Mouse (Mus musculus): ENCODE data around the gene Farp1.

The Farp1 gene

DNA sequence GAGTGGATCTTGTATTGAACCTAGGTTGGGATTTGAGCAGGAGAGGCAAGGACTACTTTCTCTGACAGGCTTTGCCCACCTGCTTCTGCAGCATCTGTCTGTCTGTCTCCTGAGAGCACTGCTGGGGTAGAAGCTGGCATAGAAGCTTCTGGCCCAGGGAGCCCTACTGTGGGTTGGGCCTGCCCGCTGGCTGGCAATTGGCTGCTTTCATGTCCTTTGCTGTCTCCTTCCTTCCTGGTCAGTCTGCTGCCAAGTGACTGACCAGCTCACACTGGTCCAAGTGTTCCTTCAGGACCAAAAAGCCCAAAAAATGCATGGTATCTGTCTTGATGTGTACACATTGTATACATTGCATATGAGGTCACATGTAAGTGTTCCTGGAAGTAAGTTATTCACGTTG lies 228.9 kb downstream of the Farp1 start:
- no peak for DNase-seq (ENCODE audit: low spot score)

DNA sequence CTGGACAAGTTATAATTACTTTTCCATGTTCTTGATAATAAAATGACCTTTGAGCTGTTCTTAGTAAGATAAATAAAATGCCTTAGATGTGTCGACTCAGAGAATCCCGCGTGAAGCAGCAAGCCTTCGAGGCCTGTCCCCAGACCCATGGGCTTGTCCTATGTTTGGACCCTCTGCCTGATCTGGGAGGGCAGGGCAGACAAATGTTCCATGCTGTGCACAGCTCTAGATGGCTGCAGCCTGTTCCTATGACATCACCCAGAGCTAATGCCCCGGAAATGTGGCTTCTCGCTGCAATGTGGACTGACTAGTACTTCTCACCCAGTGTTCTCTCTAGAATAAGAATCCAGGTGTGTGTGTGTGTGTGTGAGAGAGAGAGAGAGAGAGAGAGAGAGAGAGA lies 229.5 kb downstream of the Farp1 start:
- no peak for DNase-seq (ENCODE audit: low spot score)

DNA sequence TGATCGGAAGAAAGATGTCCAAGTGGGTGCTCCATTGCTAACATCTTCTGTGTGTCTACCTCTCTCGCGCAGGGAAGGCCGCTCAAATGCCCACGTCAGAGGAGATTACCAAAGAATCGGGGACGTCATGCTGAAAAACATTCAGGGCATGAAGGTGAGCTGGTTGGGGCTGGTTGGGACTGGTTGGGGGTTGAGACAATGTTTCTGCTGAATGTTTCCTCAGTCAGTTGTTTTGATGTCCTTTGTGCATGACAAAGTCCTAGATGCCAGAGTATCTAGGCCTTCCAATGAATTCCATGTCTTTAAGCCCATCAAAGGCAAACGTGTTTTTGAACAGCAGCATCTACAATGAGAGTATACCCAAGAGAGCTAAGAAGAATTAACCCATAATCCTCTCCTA lies 232.8 kb downstream of the Farp1 start:
- no peak for DNase-seq (ENCODE audit: low spot score)

DNA sequence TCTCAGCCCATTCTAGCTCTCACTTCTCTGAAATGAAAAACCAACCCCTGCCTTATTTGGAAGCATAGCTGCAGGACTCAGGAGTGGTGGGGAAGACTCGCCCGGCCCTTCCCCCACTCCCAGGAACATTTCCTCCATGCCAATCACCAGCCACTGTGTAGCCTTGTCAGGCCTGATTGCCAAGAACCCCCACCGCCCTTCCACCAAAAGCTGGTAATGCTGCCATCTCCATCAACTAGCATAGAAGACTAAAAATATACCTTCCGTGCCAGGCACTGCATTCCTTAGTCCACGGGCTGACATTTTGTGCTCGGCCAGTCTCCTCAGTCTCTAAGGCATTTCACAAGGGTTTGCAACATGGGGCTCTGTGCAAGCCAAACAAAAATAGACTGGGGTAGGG lies 235.5 kb downstream of the Farp1 start:
- DNase-seq (ENCODE audit: low spot score) = no peak

DNA sequence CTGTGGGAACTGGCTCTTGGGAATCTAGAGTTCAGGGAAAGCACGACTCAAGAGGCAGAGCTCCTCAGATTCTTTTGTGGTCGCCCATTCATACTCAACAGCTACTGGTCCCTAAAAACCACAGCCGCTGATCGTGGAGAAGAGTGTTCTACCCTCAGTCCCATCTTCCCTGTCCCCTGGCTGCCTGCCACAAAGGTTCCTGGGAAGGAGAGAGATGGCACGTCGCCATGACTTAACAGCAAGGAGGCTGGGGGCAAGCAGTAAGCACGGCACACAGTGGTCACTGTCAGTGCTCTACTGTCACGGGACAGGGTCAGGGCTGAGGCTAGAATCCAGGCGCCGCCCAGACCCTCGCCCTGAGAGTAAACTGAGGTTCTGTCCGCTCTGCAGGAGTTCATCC lies 240.0 kb downstream of the Farp1 start:
- DNase-seq (ENCODE audit: low spot score) = no peak

DNA sequence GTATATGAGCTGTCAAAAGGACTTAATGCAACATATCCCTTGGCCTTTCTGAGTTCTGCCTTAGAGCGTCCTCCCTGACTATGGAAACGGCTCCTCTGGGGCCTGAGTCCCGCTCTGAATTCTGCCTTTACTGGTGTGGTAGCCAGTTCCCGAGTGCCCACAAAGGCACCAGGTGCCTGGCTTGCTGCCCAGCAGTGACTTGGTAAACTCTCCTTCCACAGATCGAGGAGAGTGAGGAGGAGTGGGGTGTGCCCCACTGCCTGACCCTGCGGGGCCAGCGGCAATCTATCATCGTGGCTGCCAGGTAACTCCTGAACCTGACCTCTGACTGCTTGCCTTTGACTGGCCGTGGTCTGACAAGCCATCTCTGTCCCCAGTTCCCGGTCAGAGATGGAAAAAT lies 241.0 kb downstream of the Farp1 start:
- no peak for DNase-seq (ENCODE audit: low spot score)

DNA sequence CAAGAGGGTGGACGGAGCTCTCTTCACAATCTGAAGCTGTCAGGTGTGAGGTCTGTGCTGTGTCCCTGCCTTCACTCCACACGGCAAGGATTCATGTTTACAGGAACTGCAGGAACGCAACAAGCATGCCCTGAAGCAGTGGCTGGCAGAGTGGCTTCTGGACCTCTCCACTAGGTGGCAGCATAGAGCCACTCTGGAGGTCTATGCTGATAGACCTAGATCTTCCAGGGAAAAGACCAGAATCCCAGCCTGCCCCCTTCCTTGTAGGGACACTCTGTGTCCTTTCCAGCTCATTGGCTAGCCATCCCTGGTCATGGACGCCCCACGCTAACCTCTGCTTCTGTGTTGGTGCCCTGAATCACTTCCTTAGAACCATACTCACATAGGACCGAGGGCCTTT lies 244.1 kb downstream of the Farp1 start:
- DNase-seq (ENCODE audit: low spot score) = peak; percentile 56

DNA sequence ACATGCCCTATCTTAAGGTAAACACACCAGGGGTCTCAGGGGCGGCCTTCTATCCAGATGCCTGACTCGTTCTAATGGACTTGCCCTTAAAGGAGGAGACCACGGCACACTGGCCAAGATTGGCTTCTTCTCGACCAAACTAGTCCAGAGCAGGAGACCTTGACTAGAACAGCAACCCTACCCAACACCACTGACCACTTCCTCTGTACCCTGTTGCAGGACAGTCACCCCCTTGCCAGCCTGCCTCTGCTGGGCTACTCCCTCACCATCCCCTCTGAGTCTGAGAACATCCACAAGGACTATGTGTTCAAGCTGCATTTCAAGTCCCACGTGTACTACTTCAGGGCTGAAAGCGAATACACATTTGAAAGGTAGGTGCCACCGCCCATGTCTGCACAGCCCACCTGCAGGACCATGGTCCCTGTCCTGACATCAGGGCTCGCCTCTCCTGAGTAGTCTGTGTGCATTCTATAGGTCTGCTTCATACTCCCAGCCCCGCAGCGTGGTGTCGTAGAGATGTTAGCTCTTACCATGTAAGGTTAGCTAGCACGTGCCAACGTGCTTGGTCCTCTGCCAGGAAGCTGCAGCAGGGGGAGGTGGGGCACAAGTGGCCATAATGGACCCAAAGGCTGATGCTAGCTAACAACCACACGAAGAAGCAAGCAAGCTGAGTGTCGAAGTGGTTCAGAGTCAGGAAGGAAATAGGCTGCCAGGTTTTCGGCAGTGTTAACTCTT lies 245.8 kb downstream of the Farp1 start:
- DNase-seq (ENCODE audit: low spot score) = no peak

DNA sequence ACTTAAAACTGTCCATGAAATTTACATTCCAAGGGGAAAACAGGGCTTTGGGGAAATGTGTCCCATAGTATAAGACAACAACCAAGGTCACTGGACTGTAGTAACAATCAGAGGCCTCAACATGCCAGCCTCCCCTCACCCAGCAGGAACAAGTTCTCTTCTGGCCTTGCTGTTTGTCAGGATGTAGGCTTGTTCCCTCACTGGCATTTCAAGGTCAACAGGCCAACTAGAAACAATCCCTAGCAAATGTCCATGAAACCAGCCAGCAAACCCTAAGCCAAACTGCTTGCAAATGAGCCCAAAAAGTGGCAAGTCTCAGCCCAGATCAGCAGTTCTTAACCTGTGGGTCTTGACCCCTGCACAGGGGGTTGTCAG lies 246.3 kb downstream of the Farp1 start:
- no peak for DNase-seq (ENCODE audit: low spot score)

DNA sequence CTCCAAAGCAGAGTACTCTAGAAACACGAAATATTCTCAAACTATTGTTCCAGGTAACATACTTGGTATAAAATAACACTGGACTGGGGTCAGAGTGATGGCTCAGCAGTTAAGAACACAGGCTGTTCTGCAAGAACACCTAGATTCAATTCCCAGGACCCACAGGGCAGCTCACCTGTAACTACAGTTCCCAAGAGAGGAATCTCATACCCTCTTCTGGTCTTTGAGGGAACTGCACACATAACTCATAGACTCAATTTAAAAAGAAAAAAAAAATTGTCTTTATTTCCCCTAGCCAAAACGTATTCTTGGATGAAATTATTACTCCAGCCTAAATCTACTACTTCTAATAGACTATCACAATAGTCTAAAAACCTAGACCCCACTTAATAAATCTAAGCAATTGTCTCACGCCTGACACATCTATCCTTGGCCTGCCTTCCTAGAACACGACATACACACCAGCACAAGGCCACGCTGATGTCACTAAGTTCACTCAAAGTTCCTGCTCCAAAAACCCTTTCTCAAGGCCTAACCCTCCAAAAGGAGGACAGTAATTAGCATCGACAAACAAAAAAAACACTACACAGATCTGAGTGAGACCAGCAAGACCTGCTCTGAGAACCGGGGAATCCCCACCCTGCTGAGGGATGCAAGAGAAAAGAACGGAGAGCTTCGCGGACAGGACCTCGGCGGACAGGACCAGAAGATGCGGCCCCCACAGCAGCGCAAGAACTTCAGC lies 250.6 kb downstream of the Farp1 start:
- no peak for DNase-seq (ENCODE audit: low spot score)

DNA sequence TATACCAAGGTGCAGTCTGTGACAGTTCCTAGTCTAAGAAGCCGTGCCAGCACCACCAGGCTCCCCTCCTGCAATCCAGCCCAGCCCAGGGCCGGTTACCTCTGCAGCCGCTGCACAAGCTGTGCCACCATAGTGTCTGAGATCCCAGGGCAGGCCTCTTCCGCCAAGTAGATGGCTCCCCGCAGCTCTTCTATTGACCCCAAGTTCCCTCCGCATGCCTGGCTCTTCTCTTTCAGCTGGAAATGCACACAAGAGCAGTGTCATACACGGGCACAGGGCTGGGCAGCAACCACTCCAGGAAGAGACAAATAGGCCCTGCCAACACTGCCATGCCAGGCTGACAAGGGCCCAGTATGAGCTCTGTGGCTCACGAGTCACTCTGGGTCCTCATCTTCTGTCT lies 256.9 kb downstream of the Farp1 start:
- no peak for DNase-seq (ENCODE audit: low spot score)

DNA sequence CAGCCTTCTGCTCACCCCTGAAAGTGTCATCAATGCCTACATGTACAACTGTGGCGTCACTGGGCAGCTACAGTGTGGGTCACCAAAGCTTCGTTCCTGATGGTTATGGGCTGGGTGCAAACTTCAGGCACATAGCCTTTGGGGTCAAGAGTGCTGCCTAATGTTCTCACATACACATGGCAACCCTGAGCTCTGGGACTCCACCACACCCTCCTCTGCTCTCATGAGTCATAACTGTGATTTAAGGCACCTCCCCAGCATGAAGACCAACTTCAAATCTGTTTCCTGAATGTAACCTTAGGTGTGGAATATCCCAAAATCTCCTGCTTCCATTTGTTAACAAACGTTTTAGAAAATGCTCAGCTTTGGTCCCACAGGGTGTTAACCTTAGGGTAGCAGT lies 257.4 kb downstream of the Farp1 start:
- no peak for DNase-seq (ENCODE audit: low spot score)

DNA sequence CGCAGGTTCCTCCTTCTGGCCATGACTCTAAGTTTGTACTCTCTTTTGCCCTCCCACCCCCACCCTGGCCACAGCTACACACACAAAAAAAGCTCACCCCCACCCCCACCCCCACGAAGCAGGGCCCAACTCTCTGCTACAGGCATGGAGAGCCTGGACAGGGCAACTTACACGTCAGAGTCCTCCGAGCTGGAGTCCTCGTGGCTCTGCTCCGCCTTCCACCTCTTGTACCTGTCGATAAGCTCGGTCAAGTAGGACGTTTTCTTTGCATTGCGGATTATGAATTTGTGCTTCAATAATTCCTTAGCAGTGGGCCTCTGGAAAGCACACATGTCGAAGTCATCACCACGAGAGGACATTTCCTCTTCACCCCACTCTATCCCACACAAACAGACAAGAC lies 259.5 kb downstream of the Farp1 start:
- DNase-seq (ENCODE audit: low spot score) = no peak

DNA sequence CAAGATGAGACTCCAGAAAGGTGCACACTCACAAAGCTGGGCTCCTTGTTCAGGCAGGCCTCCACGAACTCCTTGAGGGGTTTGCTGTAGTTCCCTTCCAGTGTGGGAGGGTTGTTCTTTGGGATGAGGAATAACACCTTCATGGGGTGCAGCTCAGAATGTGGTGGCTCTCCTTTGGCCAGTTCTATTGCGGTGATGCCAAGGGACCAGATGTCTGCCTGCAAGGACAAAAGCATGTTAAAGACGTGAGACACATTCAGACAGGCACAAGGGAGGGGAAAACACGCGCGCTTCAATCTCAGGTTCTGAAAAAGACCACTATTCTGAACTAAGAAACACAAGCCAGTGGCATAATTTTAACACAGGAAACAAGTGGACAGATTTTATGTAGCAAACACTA lies 262.1 kb downstream of the Farp1 start:
- DNase-seq (ENCODE audit: low spot score) = no peak

DNA sequence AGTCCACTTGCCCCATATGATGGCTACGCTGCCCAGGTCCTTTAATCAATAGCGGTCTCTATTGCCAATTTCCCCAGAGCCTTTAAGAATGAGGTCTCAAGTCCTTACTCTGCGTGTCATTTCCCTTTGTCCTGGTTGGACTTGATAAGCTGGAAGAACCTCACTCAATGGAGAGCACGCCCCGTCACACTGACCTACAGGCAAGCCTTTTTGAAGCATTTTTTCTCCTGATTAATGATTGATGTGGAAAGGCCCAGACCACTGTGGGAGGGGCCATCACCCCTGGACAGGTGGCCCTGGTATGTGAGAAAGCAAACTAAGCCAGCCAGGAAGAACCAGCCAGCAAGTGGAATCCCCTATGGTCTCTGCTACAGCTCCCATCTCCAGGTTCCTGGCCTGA lies 263.5 kb downstream of the Farp1 start:
- peak; percentile 83 for DNase-seq (ENCODE audit: low spot score)

DNA sequence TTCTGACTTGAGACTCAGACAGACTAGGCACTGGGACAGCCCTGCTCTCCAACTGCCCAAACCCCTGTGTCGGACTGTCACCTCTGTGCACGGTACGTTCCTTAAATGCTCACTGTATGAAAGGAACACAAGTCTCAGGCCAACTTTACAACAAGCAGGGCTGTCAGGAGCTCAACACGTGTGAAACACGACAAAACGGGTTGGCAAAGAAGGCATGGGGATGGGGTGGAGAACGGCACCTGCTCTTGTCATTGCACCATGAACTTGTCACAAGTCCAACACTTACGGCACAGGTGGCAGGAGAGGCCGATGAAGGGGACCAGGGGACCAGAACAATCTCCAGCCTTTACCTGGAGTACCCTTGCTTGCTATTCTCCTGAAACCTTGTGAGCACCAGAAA lies 264.1 kb downstream of the Farp1 start:
- DNase-seq (ENCODE audit: low spot score) = no peak

DNA sequence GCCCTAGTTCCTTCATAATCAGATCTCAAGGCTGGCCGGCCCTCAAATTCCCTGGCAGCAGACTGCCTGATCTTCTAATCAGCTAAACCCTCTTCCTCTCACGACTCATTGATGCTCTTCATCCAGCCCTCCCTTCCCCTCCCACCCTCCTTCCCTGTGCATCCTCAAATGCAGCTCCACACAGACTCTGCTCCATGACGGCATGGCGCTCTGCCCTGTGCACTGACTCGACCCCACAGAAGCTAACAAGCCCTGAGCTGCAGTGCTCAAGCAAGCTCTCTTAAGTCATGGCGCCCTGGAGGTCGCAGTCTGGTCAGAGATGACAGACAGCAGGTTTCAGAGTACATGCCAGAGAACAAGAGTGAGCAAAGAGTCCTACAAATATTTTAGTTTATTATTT lies 269.5 kb downstream of the Farp1 start:
- no peak for DNase-seq (ENCODE audit: low spot score)

DNA sequence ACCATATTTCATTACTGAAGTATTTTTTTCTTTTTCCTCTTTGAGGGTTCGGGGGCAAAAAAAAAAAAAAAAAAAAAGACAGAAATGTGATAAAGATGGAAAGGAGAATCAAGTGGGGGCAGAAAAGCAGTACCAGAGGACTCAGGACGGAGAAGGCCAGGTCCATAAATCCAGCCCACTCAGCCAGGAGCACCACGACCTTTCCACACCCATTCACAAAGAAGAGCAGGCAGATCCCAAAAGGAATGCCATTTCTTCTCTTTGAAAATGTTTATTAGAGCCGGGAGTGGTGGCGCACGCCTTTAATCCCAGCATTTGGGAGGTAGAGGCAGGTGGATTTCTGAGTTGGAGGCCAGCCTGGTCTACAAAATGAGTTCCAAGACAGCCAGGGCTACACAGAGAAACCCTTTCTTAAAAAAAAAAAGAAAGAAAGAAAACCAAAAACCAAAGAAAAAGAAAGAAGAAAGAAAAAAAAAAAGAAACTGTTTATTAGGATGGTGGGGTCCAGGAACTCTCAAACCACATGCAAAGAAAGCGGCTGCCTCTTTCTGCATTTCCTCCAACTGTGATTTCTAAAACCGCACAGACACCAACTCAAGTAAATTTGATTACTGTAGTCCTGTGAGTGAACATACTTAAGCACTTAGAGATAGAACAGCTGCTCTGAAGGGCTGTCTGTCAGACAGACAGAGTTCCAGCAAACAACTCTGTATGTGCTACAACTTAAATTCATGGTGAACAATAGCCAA lies 270.5 kb downstream of the Farp1 start:
- no peak for DNase-seq (ENCODE audit: low spot score)

DNA sequence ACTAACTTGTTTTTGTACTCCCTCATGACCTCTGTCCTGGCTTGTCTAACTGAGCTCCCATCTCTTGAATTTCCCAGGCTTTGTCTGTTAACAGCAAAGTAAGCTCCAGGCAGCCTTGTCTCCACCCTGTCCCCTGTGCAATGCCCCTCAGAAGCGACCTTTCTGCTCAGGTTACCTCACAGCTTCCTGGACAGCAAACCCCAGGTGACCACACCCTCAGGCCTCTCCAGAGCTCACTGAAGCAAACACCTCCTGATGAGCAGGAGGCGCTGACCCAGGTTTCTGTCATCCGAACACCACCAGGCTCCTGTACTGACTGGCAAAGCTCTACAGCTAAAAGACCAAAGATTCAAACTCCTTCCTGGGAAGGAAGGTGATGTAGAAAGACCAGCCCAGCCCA lies 274.9 kb downstream of the Farp1 start:
- DNase-seq (ENCODE audit: low spot score) = peak; percentile 74

DNA sequence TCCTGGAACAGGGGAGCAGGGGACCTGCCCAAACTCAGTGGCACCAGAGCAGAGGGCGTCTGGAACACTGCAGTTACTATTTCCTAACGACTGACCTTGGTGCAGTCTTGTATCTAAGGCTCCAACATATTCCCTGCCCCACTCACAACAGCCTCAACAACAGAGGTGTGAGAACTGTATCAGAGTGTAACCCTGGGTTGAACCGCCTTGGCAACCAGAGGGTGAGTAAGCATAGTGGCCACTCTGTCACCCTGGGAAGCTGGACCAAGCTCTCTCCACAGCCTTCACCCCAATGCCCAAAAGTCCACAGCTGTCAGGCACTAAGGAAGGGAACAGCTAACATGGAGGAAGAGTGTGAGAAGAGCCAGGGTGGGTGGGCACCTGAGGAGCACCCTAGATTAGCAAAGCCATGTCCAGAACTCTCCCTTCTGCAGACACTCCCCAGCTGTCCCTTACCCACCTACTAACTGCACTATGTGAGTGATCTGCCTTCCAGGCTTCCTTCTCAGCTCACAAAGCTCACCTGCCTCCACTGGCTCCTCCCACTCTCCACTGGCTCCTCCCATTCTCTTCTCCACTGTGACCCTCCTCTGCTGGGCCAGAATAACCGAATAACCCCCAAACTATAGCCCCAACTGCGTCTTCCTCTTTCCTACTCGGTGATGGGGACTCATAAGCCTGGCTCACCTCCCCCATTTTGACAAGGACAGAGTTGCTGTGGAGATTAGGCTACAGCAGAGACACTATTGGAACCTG lies 275.5 kb downstream of the Farp1 start:
- DNase-seq (ENCODE audit: low spot score) = no peak

DNA sequence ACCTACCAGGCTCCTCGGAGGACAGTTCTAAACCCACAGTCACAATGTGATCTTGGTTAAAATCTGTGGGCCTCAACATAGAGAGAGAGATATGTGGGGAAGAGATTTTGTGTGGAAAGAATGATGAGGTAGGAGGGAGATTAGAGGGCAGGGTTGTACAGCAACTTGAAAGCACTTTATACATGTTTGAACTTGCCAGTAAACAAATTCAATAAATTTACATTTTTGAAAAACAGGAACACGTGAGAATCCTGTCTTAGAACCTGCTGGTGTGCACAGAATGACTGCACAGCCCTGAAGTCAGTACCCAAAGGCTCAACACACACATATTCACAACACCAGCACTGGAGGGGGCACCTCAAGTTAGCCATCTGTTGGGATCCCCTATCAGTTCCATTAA lies 276.1 kb downstream of the Farp1 start:
- DNase-seq (ENCODE audit: low spot score) = no peak

DNA sequence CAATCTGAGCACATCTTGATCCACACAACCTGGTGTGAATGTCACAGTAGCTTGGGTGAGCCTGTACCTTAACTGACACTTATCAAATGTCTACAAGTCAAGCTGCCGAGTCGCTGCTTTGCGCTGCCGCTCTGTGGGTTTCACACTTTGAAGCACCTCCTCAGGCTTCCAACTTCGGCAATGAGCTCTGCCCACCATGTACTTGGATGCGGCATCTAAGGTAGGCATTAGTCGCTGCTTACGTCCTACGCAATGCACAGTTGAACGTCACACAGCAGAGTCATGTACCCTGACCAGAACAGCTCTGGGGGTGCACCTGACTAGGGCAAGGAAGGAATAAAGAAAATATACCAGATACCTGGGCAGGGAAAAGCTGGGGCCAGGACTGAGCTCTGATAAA lies 278.3 kb downstream of the Farp1 start:
- no peak for DNase-seq (ENCODE audit: low spot score)

DNA sequence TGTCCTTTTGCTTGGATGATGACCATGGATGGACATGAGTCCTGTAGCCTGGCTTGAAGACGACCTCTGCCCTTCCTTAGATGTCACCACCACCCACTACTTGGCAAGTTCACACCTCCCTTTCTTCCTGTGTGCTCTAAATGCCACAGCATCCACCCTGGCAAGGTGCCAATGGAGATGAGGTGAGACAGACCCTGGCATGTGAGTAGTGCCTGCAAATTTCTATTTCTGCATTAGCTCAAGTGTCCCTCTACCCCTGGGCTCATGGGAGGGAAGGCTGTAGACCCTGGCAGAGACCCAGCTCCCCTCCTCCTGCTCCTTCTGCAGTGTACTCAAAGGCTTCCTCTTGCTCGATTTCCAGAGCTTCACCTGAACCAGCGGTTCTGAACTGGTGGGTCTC lies 279.9 kb downstream of the Farp1 start:
- no peak for DNase-seq (ENCODE audit: low spot score)

Data from yolk sac, embryonic 10.5 days (tissue).